Mouse (Mus musculus) spleen, adult 2 months (tissue): Measurements from ENCODE around the gene Afdn.

Experiments
- CTCF ChIP-seq: fragments of 200-500 bp; IDR thresholded peaks from 2 replicates; pipeline ENCODE4 v1.5.1; 2011; ENCODE audit warnings: mild to moderate bottlenecking, inconsistent platforms; ENCODE audit not compliant: insufficient read depth, insufficient read length, insufficient replicate concordance; ENCODE audit errors: extremely low read depth
- POLR2A ChIP-seq: fragments of 200-500 bp; IDR thresholded peaks from 2 replicates; pipeline ENCODE4 v1.6.1; 2011; ENCODE audit warnings: low read depth, low read length, inconsistent platforms

DNA sequence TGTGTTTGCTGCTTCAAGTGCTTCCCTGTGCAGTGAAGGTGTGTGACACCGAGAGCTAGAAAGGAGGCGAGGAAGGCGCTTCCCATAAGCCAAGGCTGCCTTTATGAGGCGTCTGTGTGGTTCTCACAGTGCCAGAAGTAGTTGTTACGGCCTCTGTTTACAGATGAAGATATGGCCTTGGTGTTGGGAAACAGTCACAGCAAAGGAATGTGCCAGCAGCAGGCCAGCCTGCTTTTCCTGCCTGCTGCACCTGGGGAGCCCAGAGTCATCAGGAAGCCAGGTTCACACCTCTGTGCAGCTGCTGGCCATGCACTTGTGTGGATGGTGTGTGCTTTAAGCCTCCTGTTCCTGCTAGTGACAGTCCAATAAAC, 16.6 kb upstream of the Afdn start:
- no peak for TF ChIP-seq CTCF
- no peak for TF ChIP-seq POLR2A
